Mouse (Mus musculus) CH12.LX (cell line): ENCODE measurements at regions not wholly inside any gene's neighbourhood (a gene's known extent, or its start where the extent isn't known, plus 50 kb on each side); places are given as distances from the start of the nearest gene placed in this dataset.

ENCODE experiments used
- CHD2 ChIP-seq: IDR thresholded peaks from 2 replicates; pipeline ENCODE4 v1.6.1; 2011; ENCODE audit warnings: low read length, improper control_type of control experiment
- CTCF ChIP-seq, 2 experiments: IDR thresholded peaks in 1 of 2; conservative IDR thresholded peaks in 1 of 2; 2 replicates each; pipeline ENCODE4 v1.5.1; 2011 to 2012; ENCODE audit warnings: low read depth in 2 of 2, low read length in 2 of 2, improper control_type of control experiment in 1 of 2, inconsistent platforms in 1 of 2, mild to moderate bottlenecking in 1 of 2, moderate library complexity in 1 of 2
- ELF1 ChIP-seq: IDR thresholded peaks from 2 replicates; pipeline ENCODE4 v1.6.1; 2014; ENCODE audit warnings: low read depth, mild to moderate bottlenecking, inconsistent platforms, low read length, improper control_type of control experiment
- IRF4 ChIP-seq: IDR thresholded peaks from 2 replicates; pipeline ENCODE4 v1.6.1; 2014; ENCODE audit warnings: low read depth, mild to moderate bottlenecking, inconsistent platforms, low read length, improper control_type of control experiment
- JUND ChIP-seq: conservative IDR thresholded peaks from 2 replicates; pipeline ENCODE4 v1.6.1; 2011; ENCODE audit warnings: low read depth, low read length, improper control_type of control experiment
- MAFK ChIP-seq: IDR thresholded peaks from 2 replicates; pipeline ENCODE4 v1.6.1; 2011; ENCODE audit warnings: low read length, improper control_type of control experiment; ENCODE audit not compliant: insufficient replicate concordance
- MAZ ChIP-seq: IDR thresholded peaks from 2 replicates; pipeline ENCODE4 v1.6.1; 2012; ENCODE audit warnings: low read depth, mild to moderate bottlenecking, inconsistent platforms, low read length, improper control_type of control experiment, moderate library complexity
- POLR2A ChIP-seq: IDR thresholded peaks from 2 replicates; pipeline ENCODE4 v1.6.1; 2011; ENCODE audit warnings: low read depth, mild to moderate bottlenecking, improper control_type of control experiment, low read length
- ZMIZ1 ChIP-seq: IDR thresholded peaks from 2 replicates; pipeline ENCODE4 v1.6.1; 2012; ENCODE audit warnings: low read depth, mild to moderate bottlenecking, inconsistent platforms, low read length, improper control_type of control experiment
- ZNF384 ChIP-seq: IDR thresholded peaks from 2 replicates; pipeline ENCODE4 v1.6.1; 2012; ENCODE audit warnings: low read depth, low read length, improper control_type of control experiment, inconsistent platforms

- TF ChIP-seq CTCF (conservative IDR thresholded peaks at IDR 0.05 in 1 of 2, IDR thresholded peaks at IDR 0.05 in 1 of 2; ENCODE audit: low read depth in 2 of 2, low read length in 2 of 2) = no peak
- no peak for TF ChIP-seq MAZ
- no peak for TF ChIP-seq POLR2A
- TF ChIP-seq ELF1 = no peak
- TF ChIP-seq CHD2 = no peak
- no peak for TF ChIP-seq ZMIZ1
- TF ChIP-seq IRF4 = no peak
- no peak for TF ChIP-seq ZNF384
- TF ChIP-seq JUND = no peak
- no peak for TF ChIP-seq MAFK
These were observed 234.4 kb downstream of the Map2k6 start for GRCm38 (mm10) chr11:110633351-110633750.
